Mouse (Mus musculus) cerebellum, postnatal 10 days (tissue): Measurements from ENCODE around the gene Creb3l2.

Source experiments
- DNase-seq, 2 experiments: peaks; one replicate each; pipeline ENCODE4 v3.0.0; 2021; ENCODE audit warnings: mixed read lengths in 2 of 2

Creb3l2 gene

GRCm38 (mm10) chr6:37322641-37323040 is 119.3 kb downstream of the Creb3l2 start:
- no peak for DNase-seq

GRCm38 (mm10) chr6:37322088-37322487 is 119.9 kb downstream of the Creb3l2 start:
- peak; percentile 24 to 42 for DNase-seq

GRCm38 (mm10) chr6:37317904-37318303 is 124.0 kb downstream of the Creb3l2 start:
- no peak for DNase-seq

GRCm38 (mm10) chr6:37315440-37315839 is 126.5 kb downstream of the Creb3l2 start:
- no peak for DNase-seq

- DNase-seq = no peak
These were observed 131.3 kb downstream of the Creb3l2 start for GRCm38 (mm10) chr6:37310601-37311000.

- DNase-seq = no peak
These were observed 135.3 kb downstream of the Creb3l2 start for GRCm38 (mm10) chr6:37306616-37307015.

- peak in 1 of 2 experiments; percentile 33 for DNase-seq
These were observed 141.5 kb downstream of the Creb3l2 start for GRCm38 (mm10) chr6:37300492-37300891.

GRCm38 (mm10) chr6:37299562-37300390 is 142.2 kb downstream of the Creb3l2 start, which contains the start of gene Dgki:
Dgki (minus strand) TSS chr6:37300184.
- peak; percentile 93 to 95 for DNase-seq

GRCm38 (mm10) chr6:37298982-37299381 is 143.0 kb downstream of the Creb3l2 start:
- DNase-seq = peak; percentile 13 to 25

GRCm38 (mm10) chr6:37297744-37298482 is 144.0 kb downstream of the Creb3l2 start:
- DNase-seq = peak; percentile 19 to 30

- DNase-seq = no peak
These were observed 149.9 kb downstream of the Creb3l2 start for GRCm38 (mm10) chr6:37292068-37292467.

- DNase-seq = no peak
These were observed 150.8 kb downstream of the Creb3l2 start for GRCm38 (mm10) chr6:37291171-37291570.

- DNase-seq = no peak
These were observed 151.3 kb downstream of the Creb3l2 start for GRCm38 (mm10) chr6:37290691-37291090.

GRCm38 (mm10) chr6:37286134-37286533 is 155.8 kb downstream of the Creb3l2 start:
- DNase-seq = no peak

- no peak for DNase-seq
These were observed 157.1 kb downstream of the Creb3l2 start for GRCm38 (mm10) chr6:37284879-37285278.

GRCm38 (mm10) chr6:37283336-37283735 is 158.6 kb downstream of the Creb3l2 start:
- no peak for DNase-seq

GRCm38 (mm10) chr6:37282659-37283058 is 159.3 kb downstream of the Creb3l2 start:
- DNase-seq = no peak
